Mouse (Mus musculus) thymus, adult 2 months (tissue): Measurements from ENCODE around the gene Acsl3. TPM values are rescaled to one million over a fixed set of nuclear protein-coding genes. Genes with fewer than 3 reads are reported as not detected.

Experiments used
- DNase-seq: peaks from one replicate; pipeline ENCODE4 v3.0.0; 2021
- H3K27ac ChIP-seq: fragments of 200-500 bp; 2 replicates; pipeline ENCODE4 v1.5.1; 2012; ENCODE audit warnings: low read length, control low read depth; ENCODE audit not compliant: control insufficient read depth, insufficient read depth
- H3K27me3 ChIP-seq: fragments of 200-500 bp; 2 replicates; pipeline ENCODE4 v1.6.1; 2012; ENCODE audit warnings: mild to moderate bottlenecking, low read length, moderate library complexity, mixed read lengths; ENCODE audit not compliant: control insufficient read depth, insufficient read depth
- H3K36me3 ChIP-seq: fragments of 200-500 bp; 2 replicates; pipeline ENCODE4 v1.6.1; 2012; ENCODE audit warnings: mild to moderate bottlenecking, low read length, moderate library complexity; ENCODE audit not compliant: control insufficient read depth, insufficient read depth
- H3K4me1 ChIP-seq: fragments of 200-500 bp; replicated peaks from 2 replicates; pipeline ENCODE4 v1.6.1; 2012; ENCODE audit warnings: low read length; ENCODE audit not compliant: control insufficient read depth, insufficient read depth
- H3K4me3 ChIP-seq: fragments of 200-500 bp; 2 replicates; pipeline ENCODE4 v1.5.1; 2012; ENCODE audit warnings: mild to moderate bottlenecking, low read length, control low read depth, moderate library complexity; ENCODE audit not compliant: control insufficient read depth, insufficient read depth
- CTCF ChIP-seq: fragments of 200-500 bp; IDR thresholded peaks from 2 replicates; pipeline ENCODE4 v1.5.1; 2012; ENCODE audit warnings: mild to moderate bottlenecking, control low read depth, low read length, moderate library complexity, borderline replicate concordance; ENCODE audit not compliant: control insufficient read depth, poor library complexity, insufficient read depth; ENCODE audit errors: extremely low read depth
- POLR2A ChIP-seq: fragments of 200-500 bp; IDR thresholded peaks from 2 replicates; pipeline ENCODE4 v1.6.1; 2012; ENCODE audit warnings: mild to moderate bottlenecking, low read length, control low read depth, moderate library complexity; ENCODE audit not compliant: control insufficient read depth, poor library complexity, insufficient read depth; ENCODE audit errors: extremely low read depth
- WGBS: fragments of 180-500 bp; shearing (Covaris S2); methylation state at CpG from one replicate; pipeline ENCODE4 v1.1.7; 2018; 5-methylcytosine and 5-hydroxymethylcytosine counted together
- polyA plus RNA-seq: library from polyadenylated mRNA; depleted of rRNA; stranded (reverse); fragments of >200 nt; gene quantifications from 2 replicates; pipeline ENCODE4 v1.2.3, GENCODE M21; 2012

The Acsl3 gene
- polyA plus RNA-seq, 1 experiment: 10.2 TPM

DNA sequence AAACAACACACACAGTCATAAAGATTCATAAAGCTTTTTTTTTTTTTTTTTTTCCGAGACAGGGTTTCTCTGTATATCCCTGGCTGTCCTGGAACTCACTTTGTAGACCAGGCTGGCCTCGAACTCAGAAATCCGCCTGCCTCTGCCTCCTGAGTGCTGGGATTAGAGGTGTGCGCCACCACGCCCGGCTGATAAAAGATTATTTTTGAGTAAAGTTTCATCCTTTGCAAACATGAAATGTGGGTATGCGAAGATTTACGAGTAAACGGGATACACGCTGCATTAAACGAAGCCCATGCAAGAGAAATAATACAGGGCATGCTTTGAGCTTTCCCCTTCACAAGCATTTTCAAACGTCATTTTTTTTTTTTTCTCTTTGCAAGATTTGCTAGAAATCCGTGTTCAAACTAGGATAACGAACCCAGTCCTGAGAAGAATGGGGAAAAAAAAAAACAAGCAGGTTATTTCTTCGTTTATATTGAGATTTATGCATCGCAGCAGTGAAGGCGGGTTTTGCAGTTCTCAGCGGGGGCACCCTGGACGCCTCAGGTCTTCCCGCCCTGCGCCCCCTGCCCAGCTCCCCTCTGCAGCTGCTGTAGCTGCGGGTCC lies 500 bp upstream of the Acsl3 start:
- H3K4me3 ChIP-seq: peak overlapping the region; percentile 85
- WGBS: 30% methylated on average over 22 of the region's 22 CpGs
- no peaks in the 10 kb centered on the region for H3K36me3 ChIP-seq
- no peak overlapping the region for H3K27ac ChIP-seq
- H3K4me1 ChIP-seq: peaks cover 13% of the 10 kb centered on the region; the same call in 1 of the 2 replicates
- H3K27me3 ChIP-seq: no peaks in the 10 kb centered on the region
- DNase-seq: no peak
- TF ChIP-seq POLR2A: no peak
- no peak for TF ChIP-seq CTCF

DNA sequence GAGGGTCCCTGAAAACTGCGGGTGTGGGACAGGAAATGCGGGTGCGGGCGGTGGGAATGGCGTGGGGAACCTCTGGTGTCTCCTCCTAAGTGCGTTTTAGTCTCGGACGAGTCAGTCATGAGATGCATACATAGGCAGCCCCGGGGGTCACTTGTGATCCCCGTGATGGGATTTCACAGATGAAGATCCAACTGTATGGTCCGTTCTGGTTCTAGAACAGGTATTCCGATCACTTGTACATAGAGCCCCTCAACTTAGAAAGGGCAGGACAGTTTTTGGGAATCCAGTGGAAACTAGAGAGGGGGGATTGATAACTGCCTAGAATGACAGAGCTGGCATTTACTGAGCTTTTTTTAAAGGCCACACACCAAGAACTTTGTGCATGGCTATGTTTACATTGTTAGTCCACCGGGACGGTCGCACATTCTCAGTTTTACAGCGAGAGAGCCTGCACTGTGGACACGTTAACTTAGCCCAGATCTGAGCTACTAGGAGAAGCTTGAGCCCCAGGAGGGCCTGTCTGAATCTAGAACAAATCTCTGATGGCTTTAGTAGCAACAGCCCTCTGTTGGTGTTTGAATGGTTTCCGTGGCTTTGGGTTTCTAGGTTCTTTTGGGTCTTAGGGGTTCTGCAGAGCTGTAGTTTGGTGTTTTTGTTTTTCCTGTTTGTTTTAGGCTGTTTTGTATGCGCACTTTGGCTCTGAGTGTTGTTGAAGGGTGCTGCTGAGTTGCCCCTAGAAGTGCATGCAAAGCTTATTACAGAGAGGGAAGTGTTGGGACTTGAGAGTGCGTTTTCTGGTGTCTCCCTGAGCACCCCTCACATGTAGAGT lies 1.0 kb downstream of the Acsl3 start:
- no peak overlapping the region for H3K27ac ChIP-seq
- DNase-seq: no peak
- peaks cover 13% of the 10 kb centered on the region; the same call in 1 of the 2 replicates for H3K4me1 ChIP-seq
- WGBS: 5% methylated on average over 20 of the region's 20 CpGs
- no peaks in the 10 kb centered on the region for H3K27me3 ChIP-seq
- peak overlapping the region; percentile 85 for H3K4me3 ChIP-seq
- TF ChIP-seq POLR2A: no peak
- TF ChIP-seq CTCF: no peak
- no peaks in the 10 kb centered on the region for H3K36me3 ChIP-seq

DNA sequence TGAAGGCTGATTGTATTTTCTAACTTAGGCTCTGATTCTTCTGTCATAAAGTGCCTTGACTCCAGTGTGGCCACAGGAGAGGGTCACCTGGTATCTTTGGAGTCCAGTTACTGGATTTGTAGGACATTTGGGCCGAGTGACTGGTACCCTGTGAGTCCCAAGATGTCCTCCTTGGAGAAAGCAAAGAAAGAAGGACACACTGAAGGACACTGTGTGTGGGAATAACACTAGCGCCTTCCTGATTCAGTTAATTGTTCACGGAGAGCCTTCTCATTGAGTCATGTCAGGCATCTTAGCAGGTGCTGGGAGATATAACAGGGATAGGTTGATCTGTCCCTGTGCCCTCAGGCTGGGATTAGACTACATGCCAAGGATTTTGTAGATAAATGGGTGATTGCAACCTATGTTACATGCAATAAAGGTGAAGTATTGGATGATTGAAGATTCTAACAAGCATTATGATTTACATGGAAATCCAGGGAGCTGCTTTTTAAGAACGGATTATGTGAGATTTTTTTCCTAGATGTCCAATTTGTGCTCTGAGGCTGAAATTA lies 1.7 kb downstream of the Acsl3 start:
- TF ChIP-seq POLR2A: no peak
- TF ChIP-seq CTCF: no peak
- Histone ChIP-seq H3K27me3 (no peaks in the 10 kb centered on the region), H3K4me3 (no peak overlapping the region), H3K4me1 (peaks cover 13% of the 10 kb centered on the region; the same call in 1 of the 2 replicates), H3K36me3 (no peaks in the 10 kb centered on the region), H3K27ac (no peak overlapping the region)
- 91% methylated on average over 4 of the region's 4 CpGs for WGBS
- no peak for DNase-seq

DNA sequence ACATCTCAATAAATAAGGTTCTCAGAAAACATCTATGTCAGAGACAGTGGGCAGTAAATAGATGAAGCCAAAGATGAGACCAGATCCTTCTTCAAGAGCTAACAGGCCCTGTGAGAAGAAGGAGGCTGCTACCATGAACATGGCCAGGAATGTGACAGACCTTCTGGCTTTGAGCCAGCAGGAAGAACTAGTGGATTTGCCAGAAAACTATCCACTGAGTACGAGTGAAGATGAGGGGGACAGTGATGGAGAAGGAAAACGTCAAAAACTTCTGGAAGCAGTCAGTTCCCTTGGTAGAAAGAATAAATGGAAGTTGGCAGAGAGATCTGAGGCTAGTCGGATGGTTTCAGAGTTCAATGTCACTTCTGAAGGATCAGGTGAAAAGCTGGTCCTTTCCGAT lies 6.7 kb downstream of the Acsl3 start:
- Histone ChIP-seq H3K36me3 (peaks cover 20% of the 10 kb centered on the region), H3K4me3 (no peak overlapping the region), H3K27me3 (no peaks in the 10 kb centered on the region), H3K27ac (no peak overlapping the region), H3K4me1 (peaks cover 6% of the 10 kb centered on the region; the same call in 1 of the 2 replicates)
- DNase-seq: no peak
- WGBS: 98% methylated on average over 4 of the region's 4 CpGs
- TF ChIP-seq CTCF: no peak

DNA sequence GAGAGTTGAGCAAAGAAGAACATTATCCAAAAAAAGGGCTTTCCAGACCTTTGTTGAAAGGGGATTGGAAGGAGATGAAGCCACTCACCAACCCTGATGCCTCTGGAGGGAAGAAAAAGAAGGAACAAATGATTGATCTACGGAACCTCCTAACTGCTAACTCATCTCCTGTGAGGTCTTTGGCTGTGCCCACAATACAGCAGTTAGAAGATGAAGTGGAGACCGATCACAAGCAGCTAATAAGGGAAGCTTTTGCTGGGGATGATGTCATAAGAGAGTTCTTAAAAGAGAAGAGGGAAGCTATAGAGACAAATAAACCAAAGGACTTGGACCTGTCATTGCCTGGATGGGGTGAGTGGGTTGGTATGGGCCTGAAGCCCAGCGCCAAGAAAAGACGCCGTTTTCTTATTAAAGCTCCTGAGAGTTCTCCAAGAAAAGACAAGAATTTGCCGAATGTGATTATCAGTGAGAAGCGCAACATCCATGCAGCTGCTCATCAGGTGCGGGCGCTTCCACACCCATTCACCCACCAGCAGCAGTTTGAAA lies 8.4 kb downstream of the Acsl3 start:
- WGBS: 78% methylated on average over 9 of the region's 9 CpGs
- H3K4me3 ChIP-seq: no peak overlapping the region
- TF ChIP-seq CTCF: no peak
- no peak for TF ChIP-seq POLR2A
- no peak for DNase-seq
- no peaks in the 10 kb centered on the region for H3K27me3 ChIP-seq
- H3K27ac ChIP-seq: no peak overlapping the region
- peaks cover 20% of the 10 kb centered on the region for H3K36me3 ChIP-seq
- H3K4me1 ChIP-seq: peaks cover 3% of the 10 kb centered on the region; the same call in 1 of the 2 replicates

DNA sequence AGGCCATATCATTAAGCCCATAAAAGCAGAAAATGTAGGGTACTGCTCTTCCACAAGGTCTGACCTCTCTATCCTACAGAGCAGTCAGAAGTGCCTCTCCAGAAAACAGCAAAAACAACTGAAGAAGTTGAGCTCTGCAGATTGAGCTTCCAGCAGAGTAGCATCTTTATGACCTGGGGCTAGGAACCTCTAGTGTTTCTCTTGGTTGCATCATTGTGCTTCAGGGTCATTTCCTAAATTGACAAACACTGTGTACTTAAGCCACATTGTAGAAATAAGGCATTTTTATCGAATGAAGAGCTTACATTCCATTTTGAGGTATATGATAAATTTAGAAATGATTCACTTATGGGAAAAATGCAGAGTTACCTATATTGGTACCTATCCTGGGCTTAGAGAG lies 9.0 kb downstream of the Acsl3 start:
- Histone ChIP-seq H3K27me3 (no peaks in the 10 kb centered on the region), H3K27ac (no peak overlapping the region), H3K4me3 (no peak overlapping the region), H3K4me1 (no peaks in the 10 kb centered on the region), H3K36me3 (peaks cover 20% of the 10 kb centered on the region)
- no peak for TF ChIP-seq POLR2A
- TF ChIP-seq CTCF: no peak
- WGBS: 93% methylated on average over 1 of the region's 1 CpGs
- DNase-seq: no peak

DNA sequence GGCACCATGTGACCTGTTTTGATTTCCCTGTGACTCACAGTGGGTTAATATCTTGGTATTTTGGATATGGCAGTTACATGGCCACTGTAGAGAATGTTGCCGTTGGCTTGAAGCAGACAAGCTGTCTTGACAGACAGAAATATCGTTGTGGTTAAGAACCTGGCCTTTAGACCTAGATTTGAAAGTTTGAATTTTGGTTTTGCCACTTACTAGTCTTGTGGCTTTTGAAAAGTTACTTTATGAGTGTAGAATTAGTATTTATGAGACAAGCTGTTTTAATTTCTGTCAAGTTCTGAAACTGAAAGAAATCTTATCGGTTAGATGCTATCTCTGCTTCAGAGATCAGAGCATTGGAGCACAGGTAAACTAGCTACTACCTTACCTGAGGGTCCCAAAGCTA lies 24.7 kb downstream of the Acsl3 start:
- 30% methylated on average over 3 of the region's 3 CpGs for WGBS
- no peaks in the 10 kb centered on the region for H3K27me3 ChIP-seq
- no peak for DNase-seq

More for the DNA sequence above, 24.7 kb downstream of the Acsl3 start:
- H3K4me3 ChIP-seq: no peak overlapping the region
- no peaks in the 10 kb centered on the region for H3K4me1 ChIP-seq
- TF ChIP-seq CTCF (no peak), POLR2A (no peak)
- H3K27ac ChIP-seq: no peak overlapping the region
- H3K36me3 ChIP-seq: peaks cover 7% of the 10 kb centered on the region; the same call in 1 of the 2 replicates
